In genomic region chr15:77134483-77134882, GRCm38 (mm10) we compare ENCODE assay signal across 29 mouse cellular contexts.
"Had no signal": no experiment of that assay in that cellular context is flagged by ENCODE, and none has a peak within 500 bp of the region (broad histone marks: within the 10 kb centered on the region; RNA-seq: fewer than 3 reads in every experiment).

No protein-coding gene starts in this region.

- H3K9ac ChIP-seq: limb, embryonic 12.5 days; limb, embryonic 13.5 days; limb, embryonic 15.5 days; liver, embryonic 12.5 days; liver, embryonic 13.5 days; liver, embryonic 14.5 days; liver, embryonic 15.5 days; liver, postnatal 0 days; lung, embryonic 14.5 days; lung, embryonic 15.5 days; midbrain, embryonic 12.5 days; midbrain, embryonic 13.5 days; neural tube, embryonic 12.5 days had no signal

- H3K4me2 ChIP-seq: limb, embryonic 12.5 days; limb, embryonic 13.5 days; limb, embryonic 15.5 days; liver, embryonic 11.5 days; liver, embryonic 12.5 days; liver, embryonic 13.5 days; liver, embryonic 15.5 days; lung, embryonic 14.5 days; lung, embryonic 15.5 days; midbrain, embryonic 12.5 days; midbrain, embryonic 13.5 days; neural tube, embryonic 12.5 days had no signal

- H3K4me1 ChIP-seq: limb, embryonic 10.5 days; limb, embryonic 12.5 days; liver, embryonic 12.5 days; liver, embryonic 13.5 days; liver, embryonic 15.5 days; lung, embryonic 15.5 days; megakaryocyte, embryonic 14.5 days; midbrain, embryonic 10.5 days had no signal

- H3K27me3 ChIP-seq: limb, embryonic 12.5 days; limb, embryonic 13.5 days; limb, embryonic 15.5 days; liver, embryonic 12.5 days; liver, embryonic 13.5 days; liver, embryonic 15.5 days; lung, embryonic 15.5 days; midbrain, embryonic 12.5 days; midbrain, embryonic 13.5 days; neural tube, embryonic 12.5 days had no signal

- H3K9me3 ChIP-seq: limb, embryonic 10.5 days; limb, embryonic 15.5 days; liver, embryonic 12.5 days; liver, embryonic 13.5 days; liver, embryonic 15.5 days; lung, embryonic 15.5 days; midbrain, embryonic 12.5 days; midbrain, embryonic 13.5 days had no signal

- H3K4me3 ChIP-seq: left cerebral cortex, adult 2 months; limb, embryonic 10.5 days; limb, embryonic 12.5 days; limb, embryonic 13.5 days; limb, embryonic 15.5 days; liver, embryonic 12.5 days; liver, embryonic 13.5 days; liver, embryonic 15.5 days; lung, embryonic 15.5 days; megakaryocyte, embryonic 14.5 days; midbrain, embryonic 10.5 days; midbrain, embryonic 12.5 days; midbrain, embryonic 13.5 days; neural tube, embryonic 12.5 days had no signal

- H3K27ac ChIP-seq: left cerebral cortex, adult 2 months; limb, embryonic 10.5 days; limb, embryonic 12.5 days; limb, embryonic 13.5 days; limb, embryonic 15.5 days; liver, embryonic 12.5 days; liver, embryonic 13.5 days; liver, embryonic 14.5 days; liver, embryonic 15.5 days; lung, embryonic 15.5 days; macrophage; midbrain, embryonic 10.5 days; midbrain, embryonic 12.5 days; midbrain, embryonic 13.5 days; neural tube, embryonic 12.5 days had no signal

- DNase-seq: left cerebral cortex, postnatal 4 days; liver; liver, embryonic 13.5 days; liver, postnatal 0 days; lung, adult 18-20 months; lung, adult 2 months; lung, postnatal 10 days; lung, postnatal 14 days; lung, postnatal 36 days; lung, postnatal 4 days had no signal

- ATAC-seq: liver, embryonic 12.5 days; liver, postnatal 0 days; lung, postnatal 0 days; midbrain, embryonic 13.5 days; midbrain, embryonic 16.5 days had no signal
